Mouse (Mus musculus) ES-CJ7 (cell line): ENCODE data around the gene Gm45233.
A peak's percentile ranks its signal among the peaks of the same experiment; 100 is the strongest.

Experiments used
- DNase-seq: peaks from one replicate; pipeline ENCODE4 v3.0.0; 2011; ENCODE audit warnings: low read depth, low spot score

The Gm45233 gene

DNA sequence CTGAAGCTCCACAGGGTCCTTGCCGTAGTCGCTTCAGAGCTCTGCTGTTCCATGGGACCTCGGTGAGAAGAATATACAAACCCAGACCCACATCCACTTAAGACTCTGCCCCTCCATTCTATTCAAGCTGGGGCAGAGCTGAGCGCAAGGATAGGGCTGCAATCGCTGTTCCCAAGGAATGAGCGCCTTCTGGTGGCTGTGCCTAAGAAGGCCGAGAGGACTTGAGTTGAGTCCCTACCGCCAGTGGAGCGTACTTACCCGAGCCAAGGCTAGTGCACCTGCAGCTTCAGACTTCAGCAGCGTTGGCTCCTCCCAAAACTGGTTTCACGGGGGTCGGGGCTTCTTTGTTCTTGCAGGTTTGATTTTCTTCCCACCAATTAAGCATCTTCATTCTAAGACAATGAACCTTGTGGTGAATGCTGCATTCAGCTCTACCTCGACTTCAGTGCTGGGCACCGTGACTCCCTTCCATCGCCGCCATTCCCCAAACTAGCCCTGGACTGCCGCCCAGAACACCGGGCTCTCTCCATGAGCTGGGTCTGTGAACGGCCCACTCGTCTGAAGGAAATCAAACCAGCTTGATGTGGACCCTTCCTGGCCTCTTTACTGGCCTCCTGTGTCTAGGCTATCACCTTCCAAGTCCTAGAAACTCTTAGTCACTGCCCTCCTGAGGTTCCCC is 51.6 kb downstream of the Gm45233 start:
- DNase-seq = peak; percentile 90

DNA sequence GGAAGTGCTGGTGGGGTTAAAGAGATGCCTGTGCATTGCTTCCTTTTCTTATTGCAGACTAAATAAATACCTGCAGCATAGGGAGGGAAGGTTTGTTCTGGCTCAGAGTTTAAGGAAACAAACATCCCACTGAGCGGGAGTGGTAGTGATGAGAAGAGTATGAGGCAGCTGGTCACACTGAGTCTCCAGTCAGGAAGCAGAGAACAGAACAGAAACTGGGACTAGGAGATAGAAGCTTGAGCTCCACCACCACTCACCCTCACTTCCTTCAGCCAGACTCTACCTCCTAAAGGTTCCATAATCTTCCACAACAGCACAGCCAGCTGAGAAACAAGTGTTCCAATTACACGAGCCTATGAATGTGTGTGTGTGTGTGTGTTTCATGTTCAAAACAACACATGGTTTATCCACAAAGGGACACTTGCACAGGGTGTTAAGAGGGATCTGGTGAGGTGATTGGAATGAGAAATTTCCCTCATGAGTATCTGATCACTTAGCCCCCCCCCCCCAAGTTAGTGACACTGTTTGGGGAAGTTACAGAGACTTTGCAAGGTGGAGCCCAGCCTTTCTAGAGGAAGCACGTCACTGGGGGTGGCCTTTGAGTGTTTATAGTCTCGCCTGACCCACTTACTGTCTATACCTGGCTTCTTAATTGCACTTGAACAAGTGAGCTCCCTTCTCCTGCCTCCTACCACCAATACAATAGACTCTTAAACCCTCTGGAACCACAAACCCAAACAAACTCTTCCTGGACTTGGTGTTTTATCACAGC is 68.0 kb downstream of the Gm45233 start:
- no peak for DNase-seq

DNA sequence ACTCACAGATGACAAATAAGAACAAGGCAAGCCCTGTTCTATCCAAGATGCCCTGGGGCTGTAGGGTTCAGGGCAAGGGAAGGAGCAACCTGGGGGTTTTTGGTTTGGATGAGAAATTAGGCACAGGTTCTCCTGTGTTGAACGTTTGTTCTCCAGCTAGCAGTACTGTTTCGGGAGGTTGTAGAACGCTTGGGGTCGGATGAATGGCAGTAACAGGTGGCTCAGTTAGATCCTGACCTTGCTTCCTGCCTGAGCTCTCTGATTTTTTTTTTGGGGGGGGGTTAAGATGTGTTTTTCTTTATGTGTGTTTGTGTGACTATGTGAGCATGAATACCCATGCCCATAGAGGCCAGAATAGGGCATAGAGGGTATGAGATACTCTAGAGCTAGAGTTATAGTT is 68.6 kb downstream of the Gm45233 start:
- no peak for DNase-seq
